Mouse (Mus musculus) bone marrow macrophage, adult 2 months (primary cell): ENCODE results near the gene Tpd52l1.

Source experiments
- CTCF ChIP-seq: IDR thresholded peaks from 2 replicates; pipeline ENCODE4 v1.5.1; 2012; ENCODE audit warnings: low read depth, mild to moderate bottlenecking, low read length, moderate library complexity
- POLR2A ChIP-seq: IDR thresholded peaks from 2 replicates; pipeline ENCODE4 v1.6.1; 2012; ENCODE audit warnings: mild to moderate bottlenecking, low read depth, low read length, borderline replicate concordance

DNA sequence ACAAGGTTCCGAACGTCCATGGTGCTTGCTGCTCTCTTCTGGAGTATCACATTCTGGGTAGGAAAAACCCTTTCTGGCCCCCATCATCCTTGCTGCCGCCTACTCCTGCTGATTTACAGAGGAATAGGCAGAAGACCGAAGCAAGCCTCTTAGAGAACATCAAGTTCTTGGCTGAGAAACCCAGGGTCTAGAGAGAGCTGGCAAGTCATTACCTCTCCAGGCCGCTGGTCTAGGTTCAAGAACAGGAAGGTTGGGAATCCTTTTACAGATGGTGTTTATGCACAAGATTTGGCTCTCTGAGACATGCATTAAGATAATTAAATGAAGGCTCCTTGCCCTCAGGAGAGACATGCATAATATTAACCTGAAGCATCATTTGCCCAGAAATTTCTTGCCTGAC lies 127.3 kb downstream of the Tpd52l1 start:
- TF ChIP-seq CTCF (no peak), POLR2A (no peak)
